In genomic region chr10:59494044-59494443, GRCm38 (mm10) we compare ENCODE assay signal across 8 mouse cellular contexts. TPM values are rescaled to one million over a fixed set of nuclear protein-coding genes. Genes with fewer than 3 reads are reported as not detected.
A peak's percentile ranks its signal among the peaks of the same experiment; 100 is the strongest.
DNase-seq lines count a peak whose midpoint lies in the region; ATAC-seq and TF ChIP-seq lines count a peak whose summit lies in the region.
"Had no signal": no experiment of that assay in that cellular context is flagged by ENCODE, and none has a peak within 500 bp of the region (broad histone marks: within the 10 kb centered on the region; RNA-seq: fewer than 3 reads in every experiment).

No protein-coding gene starts in this region.

- H3K9ac ChIP-seq in kidney, embryonic 14.5 days (ENCODE audit: low read depth, low read length): no peak overlapping the region
- no peak overlapping the region for H3K9ac ChIP-seq in ES-Bruce4 (ENCODE audit: low read depth, poor library complexity, severe bottlenecking)
- no peak overlapping the region for H3K9ac ChIP-seq in hindbrain, embryonic 11.5 days (ENCODE audit: low read depth, low read length)

- H3K4me1 ChIP-seq in kidney, embryonic 14.5 days (ENCODE audit: control insufficient read depth, insufficient read depth, low read length): no peaks in the 10 kb centered on the region
- H3K4me1 ChIP-seq in ES-Bruce4 (ENCODE audit: control insufficient read depth, insufficient read depth, low read length): no peaks in the 10 kb centered on the region
- no peaks in the 10 kb centered on the region for H3K4me1 ChIP-seq in hindbrain, embryonic 11.5 days (replicated peaks; ENCODE audit: control insufficient read depth, insufficient read depth, low read length)
- H3K4me1 ChIP-seq: forebrain, embryonic 10.5 days had no signal

- TF ChIP-seq EP300 in ES-Bruce4 (IDR thresholded peaks at IDR 0.05; ENCODE audit: insufficient read depth, low read depth, low read length): no peak

- peaks cover 16% of the 10 kb centered on the region; the same call in 1 of the 2 replicates for H3K9me3 ChIP-seq in kidney, embryonic 14.5 days (ENCODE audit: control insufficient read depth, low read length)
- peaks cover 9% of the 10 kb centered on the region for H3K9me3 ChIP-seq in ES-Bruce4 (replicated peaks; ENCODE audit: control insufficient read depth, insufficient read depth, low read length, poor library complexity, severe bottlenecking)
- no peaks in the 10 kb centered on the region for H3K9me3 ChIP-seq in hindbrain, embryonic 11.5 days (ENCODE audit: control insufficient read depth, low read length)

- no peak overlapping the region for H3K4me3 ChIP-seq in kidney, embryonic 14.5 days (ENCODE audit: low read length)
- H3K4me3 ChIP-seq in ES-Bruce4 (ENCODE audit: low read depth, low read length): no peak overlapping the region
- no peak overlapping the region for H3K4me3 ChIP-seq in hindbrain, embryonic 11.5 days (ENCODE audit: low read depth, low read length)
- H3K4me3 ChIP-seq: forebrain, embryonic 10.5 days had no signal

- no peak for ATAC-seq in kidney, embryonic 14.5 days (ENCODE audit: low FRiP score, low TSS enrichment)
- ATAC-seq in hindbrain, embryonic 11.5 days (ENCODE audit: low FRiP score): no peak

- 43% methylated on average over 2 of the region's 2 CpGs for WGBS in kidney, embryonic 14.5 days
- WGBS in hindbrain, embryonic 11.5 days: 79% methylated on average over 2 of the region's 2 CpGs

- peak; percentile 17 for TF ChIP-seq CTCF in ES-Bruce4 (IDR thresholded peaks at IDR 0.05; ENCODE audit: low read depth, low read length)

- no peaks in the 10 kb centered on the region for H3K27me3 ChIP-seq in kidney, embryonic 14.5 days (ENCODE audit: control insufficient read depth, insufficient read depth, low read length)
- H3K27me3 ChIP-seq in ES-Bruce4 (ENCODE audit: control insufficient read depth, insufficient read depth, low read length, poor library complexity, severe bottlenecking): no peaks in the 10 kb centered on the region
- no peaks in the 10 kb centered on the region for H3K27me3 ChIP-seq in hindbrain, embryonic 11.5 days (ENCODE audit: control insufficient read depth, insufficient read depth, low read length)

- peak; percentile 35 for DNase-seq in kidney, adult 9 months
- peak; percentile 24 to 46 for DNase-seq in adrenal gland, postnatal 36 days
- DNase-seq in lung, postnatal 10 days: peak; percentile 63
- no peak for DNase-seq in embryo, embryonic 10.5 days (ENCODE audit: low spot score)
- DNase-seq in hindbrain, embryonic 11.5 days (ENCODE audit: low spot score): no peak

- H3K27ac ChIP-seq in kidney, embryonic 14.5 days (ENCODE audit: low read depth, low read length): no peak overlapping the region
- no peak overlapping the region for H3K27ac ChIP-seq in ES-Bruce4 (ENCODE audit: insufficient read depth, low read length)
- no peak overlapping the region for H3K27ac ChIP-seq in hindbrain, embryonic 11.5 days (ENCODE audit: low read depth, low read length)
- H3K27ac ChIP-seq: forebrain, embryonic 10.5 days had no signal

- no peak for TF ChIP-seq POLR2A in ES-Bruce4 (IDR thresholded peaks at IDR 0.05; ENCODE audit: insufficient read depth, low read length)

- H3K36me3 ChIP-seq in kidney, embryonic 14.5 days (ENCODE audit: control insufficient read depth, insufficient read depth, low read length): peaks cover 3% of the 10 kb centered on the region; the same call in 1 of the 2 replicates
- H3K36me3 ChIP-seq in ES-Bruce4 (ENCODE audit: control insufficient read depth, insufficient read depth, low read length, poor library complexity, severe bottlenecking): no peaks in the 10 kb centered on the region
- H3K36me3 ChIP-seq in hindbrain, embryonic 11.5 days (ENCODE audit: control insufficient read depth, insufficient read depth, low read length): no peaks in the 10 kb centered on the region

- no peak overlapping the region for H3K4me2 ChIP-seq in kidney, embryonic 14.5 days (replicated peaks; ENCODE audit: low read depth, low read length)
- no peak overlapping the region for H3K4me2 ChIP-seq in hindbrain, embryonic 11.5 days (replicated peaks; ENCODE audit: low read depth, low read length)

RNA-seq across cellular contexts. Expression of gene Oit3, which starts 52.5 kb away (rescaled TPM):
- 1.9 and 2.3 TPM in 2 replicates for polyA plus RNA-seq in kidney, embryonic 14.5 days (2014; fragmentation: Nextera tagmentation; extraction: Ambion mirVana)
- not detected in 2 replicates for polyA plus RNA-seq in ES-Bruce4 (2011; ENCODE audit: insufficient read depth, insufficient read length, low read depth, missing spikeins)
- 1 to 10 TPM; 2.8 to 3.7 TPM for total RNA-seq in adrenal gland, postnatal 36 days (2021)
- polyA plus RNA-seq in hindbrain, embryonic 11.5 days (2014; fragmentation: Nextera tagmentation; extraction: Ambion mirVana): 0.28 and 0.95 TPM in 2 replicates

Comparison
In these comparisons a context has a peak if more than half of its experiments do, and no peak if none do; other contexts are left out.
1. DNase-seq: peak in kidney, adult 9 months (single experiment), adrenal gland, postnatal 36 days (2 of 2) and lung, postnatal 10 days (single experiment); none in embryo, embryonic 10.5 days (single experiment) and hindbrain, embryonic 11.5 days (single experiment).